Mouse (Mus musculus): ENCODE results near the gene Ccdc134.

Ccdc134 gene

GRCm38 (mm10) chr15:82147611-82148111 is 19.9 kb downstream of the Ccdc134 start:
- in situ Hi-C loops (cut with MboI, MseI): loop anchor here in 1 of 2 experiments (10.0 kb wide), 2 partner anchors 197 to 293 kb away; partner anchors contain the start of gene Tob2

GRCm38 (mm10) chr15:82148510-82148911 is 20.8 kb downstream of the Ccdc134 start:
- in situ Hi-C loops (cut with MboI, MseI): loop anchor here in 1 of 2 experiments (10.0 kb wide), 2 partner anchors 196 to 294 kb away; partner anchors contain the start of gene Tob2

DNA sequence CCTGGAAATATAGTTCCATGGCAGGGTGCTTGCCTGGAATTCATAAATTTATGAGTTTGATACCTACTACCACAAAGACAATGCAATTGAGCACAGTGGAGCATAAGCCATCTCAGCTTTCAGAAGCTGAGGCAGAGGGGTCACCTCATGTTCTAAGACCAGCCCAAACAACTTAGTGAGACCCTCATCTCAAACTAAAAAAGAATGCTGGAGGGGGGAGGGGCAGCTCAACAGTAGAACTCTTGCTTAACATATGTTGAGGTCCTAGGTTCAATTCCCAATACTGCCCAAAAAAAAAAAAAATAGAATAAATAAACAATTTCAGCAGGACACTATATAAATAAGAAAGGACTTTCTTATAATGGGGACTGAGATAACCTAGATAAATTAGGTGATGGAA is 22.3 kb downstream of the Ccdc134 start:
- in situ Hi-C loops (cut with MboI, MseI): no loop called here

GRCm38 (mm10) chr15:82151176-82151575 is 23.5 kb downstream of the Ccdc134 start:
- in situ Hi-C loops (cut with MboI, MseI): no loop called here

- in situ Hi-C loops (cut with MboI, MseI): no loop called here
Observed at GRCm38 (mm10) chr15:82152022-82152421, 24.3 kb downstream of the Ccdc134 start.

DNA sequence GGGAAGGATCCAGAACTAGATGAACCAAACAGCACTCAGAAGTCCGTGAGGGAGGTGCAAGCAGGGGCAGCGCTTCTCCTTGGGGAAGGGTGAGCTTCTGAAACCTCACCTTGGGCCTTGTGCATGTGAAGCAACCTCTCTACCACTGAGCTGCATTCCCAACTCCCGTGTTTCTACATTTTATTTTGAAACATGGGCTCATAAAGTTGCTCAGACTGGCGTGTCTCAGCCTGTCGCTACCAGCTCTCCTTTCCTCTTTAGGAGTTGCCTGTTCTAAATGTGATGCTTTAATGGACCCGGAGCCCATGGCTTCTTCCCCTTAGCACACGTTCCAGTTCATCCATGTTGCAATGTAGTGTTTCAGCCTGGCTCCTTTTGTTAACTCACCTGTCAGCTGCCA is 24.7 kb downstream of the Ccdc134 start:
- in situ Hi-C loops (cut with MboI, MseI): no loop called here

DNA sequence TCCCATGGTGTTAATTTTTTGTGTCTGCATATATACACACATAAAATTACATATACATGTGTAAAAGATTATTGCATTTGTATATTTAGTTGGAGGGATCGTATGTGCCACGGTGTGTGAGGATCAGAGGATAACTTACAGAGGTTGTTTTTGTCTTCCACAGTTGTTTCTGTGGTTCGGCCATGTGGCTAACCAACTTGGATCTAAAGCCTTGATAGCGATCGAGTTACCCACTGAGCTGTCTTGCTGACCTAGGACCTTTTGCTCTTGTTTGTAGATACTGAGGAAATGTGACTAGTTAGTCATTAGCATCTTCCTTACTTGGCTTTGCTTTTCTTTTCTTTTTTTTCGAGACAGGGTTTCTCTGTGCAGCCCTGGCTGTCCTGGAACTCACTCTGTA is 28.6 kb downstream of the Ccdc134 start:
- in situ Hi-C loops (cut with MboI, MseI): no loop called here

GRCm38 (mm10) chr15:82156902-82157301 is 29.2 kb downstream of the Ccdc134 start:
- in situ Hi-C loops (cut with MboI, MseI): no loop called here

GRCm38 (mm10) chr15:82158243-82159035 is 30.7 kb downstream of the Ccdc134 start:
- in situ Hi-C loops (cut with MboI, MseI): no loop called here

DNA sequence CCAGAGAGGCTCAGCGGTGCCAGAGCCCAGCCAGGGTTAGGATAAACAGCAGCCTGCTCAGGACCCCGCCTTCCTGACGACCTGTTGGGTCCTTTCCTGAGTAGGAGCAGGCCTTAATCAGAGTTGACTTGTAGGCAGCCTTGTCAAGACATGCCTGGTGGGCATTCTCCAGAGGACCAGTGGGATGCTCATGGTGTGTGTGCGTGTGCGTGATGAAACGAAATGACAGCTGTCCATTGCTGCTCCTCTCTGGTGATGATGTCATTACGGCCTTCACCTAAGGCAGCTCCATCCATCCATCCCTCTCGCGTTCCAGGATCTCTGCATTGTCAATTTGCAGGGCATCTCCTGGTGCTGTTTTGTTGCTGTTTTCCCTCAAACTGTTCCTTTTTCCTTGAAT is 31.7 kb downstream of the Ccdc134 start:
- in situ Hi-C loops (cut with MboI, MseI): no loop called here

GRCm38 (mm10) chr15:82160731-82161640 is 33.3 kb downstream of the Ccdc134 start:
- in situ Hi-C loops (cut with MboI, MseI): no loop called here

DNA sequence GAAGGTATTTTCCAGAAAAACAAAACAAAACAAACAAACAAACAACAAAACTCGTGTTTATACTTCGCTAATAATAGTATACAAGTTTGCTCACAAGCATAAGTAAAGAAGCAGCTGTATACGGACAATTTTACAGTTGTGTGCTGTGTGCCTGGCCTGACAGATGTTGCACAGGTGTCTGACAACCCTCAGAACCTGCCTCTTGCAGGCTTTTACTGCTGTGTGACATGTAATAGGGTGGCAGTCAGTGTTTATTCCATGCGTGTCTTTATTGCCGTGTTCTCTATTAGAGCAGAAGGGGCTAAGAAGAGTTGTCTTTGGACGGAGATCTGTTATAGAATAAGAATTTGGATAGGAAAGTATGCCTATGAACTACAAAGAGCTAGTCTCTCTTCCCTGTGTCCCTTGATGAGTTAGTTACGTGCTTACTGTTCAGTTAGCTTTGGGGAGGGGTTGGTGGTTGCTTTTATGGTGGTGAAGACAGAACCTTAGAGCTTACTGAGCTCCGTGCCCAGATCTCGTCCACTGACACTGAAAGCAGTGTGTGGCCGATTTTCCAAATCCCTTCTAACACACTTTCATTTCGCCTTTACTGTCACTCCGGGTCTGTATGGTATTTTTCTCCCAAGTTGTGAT is 34.4 kb downstream of the Ccdc134 start:
- in situ Hi-C loops (cut with MboI, MseI): no loop called here

DNA sequence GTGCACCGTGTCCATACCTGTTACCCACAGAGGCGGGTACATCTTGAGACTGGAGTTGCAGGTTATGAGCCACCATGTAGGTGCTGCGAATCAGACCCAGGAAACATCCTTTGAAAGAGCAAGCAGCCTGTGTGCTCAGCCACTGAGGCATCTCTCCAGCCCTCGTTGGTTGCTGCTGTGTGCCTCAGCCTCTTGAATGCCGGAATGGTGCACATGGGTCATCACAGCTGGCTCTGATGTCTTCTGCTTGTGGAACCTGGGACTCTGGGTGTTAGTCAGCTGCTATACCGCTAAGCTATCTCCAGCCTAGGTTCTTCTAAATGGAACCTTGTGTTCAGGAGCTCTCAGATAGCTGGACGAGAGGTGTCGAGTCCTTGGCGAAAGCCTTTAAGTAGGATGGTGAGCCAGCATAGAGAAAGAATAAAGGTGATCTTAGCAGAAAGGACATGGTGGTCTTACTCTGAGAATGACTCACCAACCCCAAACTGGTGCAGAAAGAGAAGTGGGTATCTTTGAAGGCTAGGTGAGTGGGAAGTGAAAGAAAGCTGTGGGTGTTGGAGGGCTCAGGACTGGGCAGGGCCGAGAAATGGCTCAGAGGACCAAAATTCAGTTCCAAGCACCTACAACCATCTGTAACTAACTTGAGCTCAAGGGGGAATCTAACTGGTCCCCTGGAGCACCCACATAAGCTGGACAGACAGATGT is 35.8 kb downstream of the Ccdc134 start:
- in situ Hi-C loops (cut with MboI, MseI): no loop called here

DNA sequence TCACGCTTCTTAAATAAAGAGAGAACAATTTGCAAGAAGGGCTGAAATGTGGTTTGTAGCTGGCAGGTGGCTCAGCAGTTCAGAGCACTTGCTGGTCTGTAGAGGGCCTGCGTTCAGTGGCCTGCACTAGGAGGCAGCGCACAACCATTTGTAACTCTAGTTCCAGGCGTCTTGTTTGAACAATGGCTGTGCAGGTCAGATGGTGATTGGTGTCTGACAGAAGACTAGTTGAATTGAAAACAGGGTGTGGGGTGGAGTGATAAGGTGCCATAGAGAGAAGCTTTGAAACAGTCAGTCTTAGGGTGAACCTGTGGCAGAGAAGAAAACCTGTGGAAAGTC is 36.3 kb downstream of the Ccdc134 start:
- in situ Hi-C loops (cut with MboI, MseI): no loop called here

DNA sequence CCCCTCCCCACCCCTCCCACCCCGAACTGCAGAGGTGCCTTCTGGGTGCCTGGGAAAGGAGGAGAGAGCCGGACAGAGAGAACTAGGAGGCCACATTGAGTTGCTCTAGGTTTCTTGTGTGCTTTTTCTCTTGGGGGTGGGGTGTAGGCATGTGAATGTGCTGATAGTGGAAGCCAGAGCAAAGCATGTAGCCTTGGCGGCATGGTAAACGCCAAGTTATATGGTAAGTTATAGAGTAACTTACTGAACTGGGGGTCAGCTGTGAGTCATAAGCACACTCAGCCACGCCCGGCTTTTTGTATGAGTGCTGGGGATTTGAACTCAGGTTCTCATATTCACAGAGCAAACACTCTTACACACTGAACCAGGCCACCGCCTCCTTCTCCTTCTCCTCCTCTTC is 36.8 kb downstream of the Ccdc134 start:
- in situ Hi-C loops (cut with MboI, MseI): no loop called here

DNA sequence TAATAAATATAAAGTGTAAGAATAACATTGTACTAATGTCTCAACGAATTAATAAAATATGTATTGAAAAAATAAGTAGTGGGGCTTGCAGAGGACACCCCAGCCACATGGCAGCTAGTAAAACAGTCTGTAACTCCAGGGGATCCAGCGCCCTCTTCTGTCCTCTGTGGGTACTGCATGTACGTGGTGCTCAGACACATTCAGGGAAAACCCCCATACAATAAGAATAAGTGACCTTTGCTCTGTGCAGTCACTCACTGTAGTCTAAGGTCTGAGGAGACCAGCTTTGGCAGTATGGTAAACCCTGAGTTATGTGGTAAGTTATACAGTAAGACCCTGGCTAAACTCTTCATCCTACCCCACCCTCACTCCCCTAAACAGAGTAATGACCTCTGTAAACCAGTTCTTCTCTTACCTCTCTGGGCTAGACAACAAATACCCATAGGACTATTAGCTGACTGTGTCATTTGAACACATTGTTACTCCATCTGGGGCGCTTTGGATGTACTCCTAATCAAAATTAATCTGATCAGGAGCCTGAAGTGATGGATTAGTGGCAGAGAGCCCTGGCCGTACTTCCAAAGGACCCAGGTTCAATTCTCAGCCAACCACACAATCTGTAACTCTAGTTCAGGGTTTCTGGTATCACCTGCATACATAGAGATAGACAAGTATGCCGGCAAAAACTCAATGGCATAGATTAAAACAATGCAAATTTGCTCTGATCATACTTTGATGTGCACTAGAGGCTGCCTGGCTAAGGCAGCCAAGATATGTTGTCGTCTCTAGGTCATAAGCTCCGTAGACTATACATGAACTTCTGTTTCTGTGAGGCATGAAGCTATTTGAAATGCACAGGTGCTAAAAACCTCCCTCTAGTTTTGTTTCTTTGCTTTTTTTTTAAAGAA is 37.9 kb downstream of the Ccdc134 start:
- in situ Hi-C loops (cut with MboI, MseI): no loop called here

DNA sequence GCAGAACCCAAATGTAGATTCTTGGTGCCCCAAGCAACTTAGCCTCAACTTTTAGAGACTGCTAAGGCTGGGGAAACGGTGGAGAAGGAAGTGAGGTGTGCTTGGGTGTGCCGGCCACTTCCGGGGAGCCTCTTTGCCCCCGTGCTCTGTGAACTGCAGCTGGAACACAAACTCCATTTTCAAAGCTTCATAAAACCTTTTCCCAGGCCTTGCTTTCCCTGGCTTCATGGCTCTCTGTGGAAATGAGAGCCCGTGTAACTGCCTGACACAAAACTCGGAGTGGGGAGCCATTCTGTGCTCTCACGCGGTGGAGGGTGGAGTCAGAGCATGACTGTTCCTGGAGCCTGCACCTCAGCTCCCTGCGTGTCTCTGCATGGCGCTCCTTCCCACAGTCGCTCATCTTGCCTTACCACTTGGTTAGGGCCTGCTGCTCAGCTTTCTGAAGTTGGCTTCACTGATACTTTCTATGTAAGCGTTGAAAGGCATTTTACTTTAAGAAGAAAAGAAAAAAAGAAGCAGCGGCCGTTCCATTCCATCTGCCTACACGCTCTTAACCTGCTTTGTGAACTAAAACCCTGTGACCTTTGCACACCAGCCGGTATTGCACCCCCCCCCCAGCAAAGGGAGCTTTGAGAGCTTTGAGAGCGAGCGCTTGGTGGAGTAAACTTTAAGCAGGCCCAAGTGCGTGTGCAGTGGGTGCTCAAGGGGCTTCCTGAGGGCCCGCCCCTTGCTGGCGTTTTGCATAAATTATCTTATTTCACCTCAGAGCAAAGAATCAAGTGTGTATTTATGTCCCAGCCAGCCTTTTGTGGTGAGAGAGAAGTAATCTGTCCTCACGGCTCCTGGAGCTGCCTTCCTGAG is 38.7 kb downstream of the Ccdc134 start:
- in situ Hi-C loops (cut with MboI, MseI): no loop called here

GRCm38 (mm10) chr15:82167201-82168168 is 39.8 kb downstream of the Ccdc134 start:
- in situ Hi-C loops (cut with MboI, MseI): no loop called here

Data from T-helper 17 cell (primary cell).